Mouse (Mus musculus): ENCODE measurements around the gene Insr. TPM values are rescaled to one million over a fixed set of nuclear protein-coding genes. Genes with fewer than 3 reads are reported as not detected.

Gene Insr
- total RNA-seq, 2 experiments from 2014 or later, result 46.9 to 47.6 TPM

DNA sequence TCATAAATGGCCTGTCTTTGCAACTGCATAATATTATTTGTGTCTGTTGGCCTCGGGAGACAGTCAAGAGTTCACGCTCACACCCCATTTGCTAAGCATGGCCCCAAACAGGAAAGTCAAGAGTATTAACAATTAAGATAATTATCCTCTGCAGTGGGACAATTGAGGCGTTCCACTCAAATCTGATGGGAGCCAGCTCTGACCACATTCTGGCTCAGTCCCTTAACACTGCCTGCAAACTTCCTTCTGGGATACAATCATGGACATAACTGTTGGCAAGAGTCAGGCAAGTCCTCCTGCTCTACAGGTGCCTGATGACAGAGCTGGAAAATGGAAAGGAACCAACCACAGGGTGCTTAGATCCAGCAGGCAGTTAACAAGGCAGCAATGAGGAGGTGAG, 43.1 kb downstream of the Insr start:
- no peak for DNase-seq (ENCODE audit: low spot score in 2 of 2)

DNA sequence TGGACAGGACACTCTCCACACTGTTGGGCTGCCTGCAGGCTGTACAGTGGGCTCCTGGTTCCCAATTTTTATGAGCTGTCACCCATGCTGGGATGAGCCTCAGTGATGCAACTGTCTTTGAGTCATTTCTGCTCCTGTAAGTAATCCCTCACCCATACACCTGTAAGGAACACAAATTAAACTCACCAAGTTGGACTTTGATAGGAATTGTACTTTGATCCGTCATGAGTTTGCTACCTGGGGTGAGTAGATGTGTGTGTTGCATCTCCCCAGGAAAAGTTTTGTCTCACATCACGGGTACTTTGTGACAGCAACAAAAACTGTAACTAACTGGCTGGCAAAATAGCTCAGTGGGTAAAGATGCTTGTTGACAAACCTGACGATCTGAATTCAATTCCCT, 44.8 kb downstream of the Insr start:
- no peak for DNase-seq (ENCODE audit: low spot score in 2 of 2)

DNA sequence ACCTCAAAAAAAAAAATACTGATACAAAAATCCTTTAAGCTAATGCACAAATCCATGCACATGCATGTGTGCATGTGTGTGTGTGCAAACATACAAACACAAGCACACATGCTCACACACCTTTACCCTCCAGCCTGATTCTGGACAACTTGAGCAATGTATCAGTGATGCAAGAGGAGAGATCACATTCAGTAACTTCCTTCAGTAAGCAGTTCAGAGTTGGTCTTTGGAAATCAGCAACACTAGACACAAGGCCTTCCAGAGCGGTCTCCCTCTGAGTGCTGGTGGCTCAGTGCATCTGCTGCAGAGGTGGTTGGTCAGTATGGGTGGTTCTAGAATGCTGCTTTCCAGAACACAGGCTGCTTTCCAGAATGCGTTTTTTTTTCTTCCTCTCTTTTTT, 46.8 kb downstream of the Insr start:
- no peak for DNase-seq (ENCODE audit: low spot score in 2 of 2)

DNA sequence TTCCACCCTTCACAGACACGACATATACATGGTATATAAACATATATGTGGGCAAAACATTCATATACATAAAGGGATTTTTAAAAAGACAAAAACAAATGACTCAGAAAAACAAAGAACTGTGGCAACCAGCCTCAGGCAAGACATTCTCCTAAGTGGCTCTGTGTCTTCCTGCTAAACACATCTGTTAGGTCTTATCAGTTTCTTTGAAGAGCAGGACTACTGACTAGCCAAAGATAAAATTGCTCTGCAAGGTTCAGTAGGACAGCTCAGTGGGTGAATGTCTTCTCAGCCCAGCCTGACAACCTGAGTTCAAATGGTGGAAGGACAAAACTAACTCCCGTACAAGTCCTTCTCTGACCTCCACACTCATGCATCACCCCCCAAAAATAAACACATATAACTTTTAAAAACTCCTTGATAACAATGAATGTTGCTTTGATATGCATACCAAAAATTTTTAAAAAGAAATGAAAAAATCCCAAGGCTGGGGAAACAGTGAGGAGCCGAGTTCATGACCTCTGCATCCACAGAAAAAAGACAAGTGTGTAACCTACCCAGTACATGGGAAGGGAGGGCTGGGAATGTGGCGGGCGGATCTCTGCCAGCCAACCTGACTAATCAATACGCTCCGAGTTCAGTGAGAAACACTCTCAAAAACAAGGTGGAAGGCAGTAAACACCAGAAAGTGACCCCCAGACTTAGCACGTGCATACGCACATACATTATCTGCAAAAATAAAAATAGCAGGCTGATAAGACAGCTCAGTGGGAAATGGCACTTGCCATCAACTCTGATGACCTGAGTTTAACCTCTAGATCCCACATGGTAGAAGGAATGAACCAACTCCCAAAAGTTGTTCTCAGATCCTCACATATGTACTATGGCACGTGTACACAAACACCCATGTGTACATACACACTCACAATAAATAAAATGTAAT, 49.0 kb downstream of the Insr start:
- no peak for DNase-seq (ENCODE audit: low spot score in 2 of 2)

DNA sequence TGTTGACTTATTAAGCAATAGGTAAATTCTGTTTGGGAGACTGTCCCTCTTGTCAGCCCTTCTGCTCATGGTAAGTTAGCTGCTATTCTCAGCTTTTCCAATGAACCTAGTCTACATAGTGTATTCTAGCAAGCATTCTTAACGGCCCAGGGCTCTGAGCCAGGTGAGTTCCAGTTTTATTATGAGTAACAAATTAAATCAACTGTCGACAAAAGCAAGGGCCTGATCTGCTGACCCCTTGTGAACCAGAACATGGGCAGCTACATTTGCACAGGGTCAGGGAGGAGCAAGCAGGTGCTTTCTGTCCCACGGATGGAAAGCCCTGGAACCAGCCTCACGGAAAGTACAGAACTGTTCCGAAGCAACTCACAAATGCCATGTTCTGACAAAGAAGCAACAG, 52.0 kb downstream of the Insr start:
- DNase-seq (ENCODE audit: low spot score in 2 of 2), result no peak

DNA sequence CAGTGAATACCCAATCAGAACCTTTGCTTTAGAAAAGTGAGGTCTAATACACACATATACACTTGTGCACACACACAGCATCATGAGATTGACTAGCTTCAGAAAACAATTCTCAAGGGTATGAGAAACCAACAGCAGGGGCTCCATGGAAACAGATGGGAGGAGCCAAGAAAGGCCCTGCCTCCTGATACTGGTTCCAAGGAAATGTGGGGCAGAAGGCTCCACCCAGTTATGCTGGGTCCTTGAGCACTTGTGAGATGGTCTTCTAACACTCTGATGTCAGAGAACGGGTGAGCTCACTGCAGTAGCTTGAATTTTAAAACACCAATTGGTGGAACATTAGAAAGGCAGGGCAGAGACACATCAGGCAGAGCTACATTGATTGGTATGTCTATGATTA, 53.7 kb downstream of the Insr start:
- no peak for DNase-seq (ENCODE audit: low spot score in 2 of 2)

DNA sequence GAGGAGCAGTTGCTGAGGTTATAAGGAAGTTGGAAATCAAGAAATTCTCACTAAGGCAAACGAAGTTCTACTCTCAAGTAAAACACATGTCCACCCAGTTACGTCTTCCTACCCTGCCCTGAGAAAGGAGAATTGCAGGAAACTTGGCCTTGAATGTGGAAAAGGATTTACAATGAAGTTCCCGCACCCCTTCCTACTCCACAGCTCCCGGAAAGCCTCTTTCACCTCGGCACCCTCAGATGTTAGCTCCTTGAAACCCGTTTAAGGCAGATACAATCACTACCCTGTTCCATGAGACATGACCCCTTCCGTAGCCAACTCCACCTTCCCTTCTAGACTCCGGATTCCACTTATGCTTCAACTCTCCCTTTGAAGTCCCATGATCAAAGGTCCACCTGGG, 54.2 kb downstream of the Insr start:
- DNase-seq (ENCODE audit: low spot score in 2 of 2), result no peak

DNA sequence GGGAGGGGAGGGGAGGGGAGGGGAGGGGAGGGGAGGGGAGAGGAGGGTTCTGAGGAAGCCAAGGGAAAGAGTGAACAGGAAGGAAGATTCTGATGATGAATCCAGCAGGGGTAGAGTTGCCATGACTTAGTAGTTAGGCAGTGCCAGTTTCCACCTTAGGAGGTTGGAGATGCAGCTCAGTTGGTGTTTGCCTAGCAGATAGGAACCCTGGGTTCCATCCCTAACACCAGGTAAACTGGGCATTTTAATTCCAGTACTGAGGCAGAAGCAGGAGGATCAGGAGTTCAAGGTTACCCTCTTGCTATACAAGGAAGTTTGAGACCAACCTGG, 56.8 kb downstream of the Insr start:
- DNase-seq (ENCODE audit: low spot score in 2 of 2), result no peak

DNA sequence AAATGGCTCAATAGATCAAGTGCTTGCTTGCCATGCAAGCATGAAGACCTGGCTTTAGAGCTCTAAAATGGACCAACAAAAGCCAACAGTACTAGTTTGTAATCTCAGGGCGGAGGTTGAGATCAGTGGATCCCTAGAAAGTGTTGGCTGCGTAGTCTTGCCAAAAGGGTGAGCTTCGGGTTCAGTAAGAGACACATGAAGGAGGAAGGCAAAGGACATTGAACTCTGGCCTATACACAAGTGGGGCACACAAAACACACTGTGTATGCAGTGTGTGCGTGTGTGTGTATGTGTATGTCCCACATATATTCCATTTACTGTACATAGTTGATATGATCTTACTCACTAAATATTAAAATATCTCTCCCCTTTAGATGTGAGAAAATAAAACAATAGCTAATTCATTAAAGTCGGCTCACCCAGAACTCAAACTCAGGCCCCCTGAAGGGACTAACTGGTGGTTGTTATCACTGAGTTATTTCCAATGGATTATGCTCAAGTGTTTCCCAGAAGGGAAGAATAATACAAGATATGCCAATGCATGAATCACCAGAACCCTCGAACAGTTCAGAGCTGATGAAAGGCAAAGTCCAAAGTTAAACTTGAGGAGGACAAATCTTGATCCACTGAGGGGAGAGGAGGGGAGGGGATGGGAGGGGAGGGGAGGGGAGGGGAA, 57.3 kb downstream of the Insr start:
- no peak for DNase-seq (ENCODE audit: low spot score in 2 of 2)

DNA sequence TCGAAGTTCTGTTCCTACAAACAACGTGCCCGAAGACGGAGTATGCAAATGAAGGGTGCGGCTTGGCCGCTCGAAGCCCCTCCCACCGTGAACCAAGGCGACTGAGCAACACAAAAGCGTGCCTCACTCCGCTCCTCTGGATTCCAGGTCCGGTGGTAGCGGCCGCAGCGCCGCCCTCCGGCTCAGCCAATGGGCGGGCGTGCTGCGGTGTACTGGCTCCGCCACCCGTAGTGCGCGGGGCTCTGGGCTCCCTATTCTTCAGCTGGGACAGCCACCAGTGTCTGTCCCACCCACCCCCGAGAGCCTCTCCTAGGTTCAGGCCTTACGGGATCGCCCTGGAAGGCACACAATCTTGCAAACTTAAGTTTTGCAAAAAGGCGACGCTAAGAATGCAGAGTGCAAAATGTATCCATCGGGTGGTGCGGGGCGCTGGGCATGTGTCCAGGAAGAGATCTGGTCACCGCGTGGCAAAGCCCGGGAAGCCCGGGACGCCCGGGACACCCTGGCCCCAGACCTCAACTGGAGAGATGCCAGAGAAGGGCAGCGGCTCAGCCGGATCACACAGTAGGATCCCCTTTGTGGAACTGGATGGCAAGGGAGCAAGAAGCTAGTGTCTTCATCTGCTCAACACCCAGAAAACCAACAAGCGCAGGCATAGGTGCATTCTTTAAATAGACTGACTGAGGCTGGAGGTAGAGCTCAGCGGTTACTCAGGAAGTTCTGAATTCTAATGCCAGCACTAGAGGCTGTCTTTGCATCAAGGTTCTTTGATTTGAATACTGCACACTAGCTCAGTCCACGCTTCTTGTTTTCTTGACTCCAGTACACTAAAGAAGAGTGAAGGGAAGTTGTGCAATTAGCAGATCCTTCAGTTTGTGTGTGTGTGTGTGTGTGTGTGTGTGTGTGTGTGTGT, 58.1 kb downstream of the Insr start:
- DNase-seq (ENCODE audit: low spot score in 2 of 2), result peak; percentile 83 to 89

DNA sequence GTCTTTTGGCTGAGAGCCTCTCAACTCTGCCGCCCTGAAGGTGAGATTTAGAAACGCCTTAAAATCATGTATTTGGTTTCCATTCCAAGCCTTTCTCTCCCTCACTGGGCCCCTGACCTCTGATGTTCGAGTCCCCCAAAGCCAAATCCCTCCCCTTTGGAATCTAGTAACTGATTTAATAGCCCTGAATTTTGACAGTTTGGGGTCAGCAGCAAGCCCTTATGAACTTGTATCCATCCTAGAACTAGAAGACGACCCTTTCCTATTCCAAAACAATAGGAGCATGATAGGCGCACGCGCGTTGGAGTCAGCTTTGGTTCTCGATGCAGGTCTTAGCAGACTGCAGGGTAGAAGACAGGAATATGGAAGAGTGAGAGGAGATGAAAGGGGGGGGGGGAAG, 58.9 kb downstream of the Insr start:
- peak in 1 of 2 experiments; percentile 17 for DNase-seq (ENCODE audit: low spot score in 2 of 2)

DNA sequence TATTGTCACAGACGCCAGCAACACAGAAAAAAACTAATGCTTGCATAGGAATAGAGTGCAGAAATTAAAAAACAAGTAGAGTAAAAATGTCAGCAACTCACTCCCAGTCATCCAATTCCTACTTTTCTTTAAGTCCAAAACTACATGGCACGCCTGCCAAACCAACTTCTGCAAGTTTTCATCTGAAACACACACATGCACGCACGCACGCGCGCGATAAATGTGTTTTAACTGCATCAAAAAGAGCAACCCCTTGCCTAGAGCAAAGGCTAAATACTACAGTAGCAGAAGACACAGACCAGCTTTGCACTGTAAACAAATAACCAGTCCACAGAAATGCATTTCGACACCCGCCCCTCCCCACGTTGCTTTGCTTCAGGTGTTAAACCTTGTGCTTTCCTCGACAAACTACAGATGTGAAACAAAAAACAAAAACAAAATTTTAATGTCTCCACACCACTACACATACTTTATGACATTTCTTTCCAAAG, 59.5 kb downstream of the Insr start:
- DNase-seq (ENCODE audit: low spot score in 2 of 2), result no peak

DNA sequence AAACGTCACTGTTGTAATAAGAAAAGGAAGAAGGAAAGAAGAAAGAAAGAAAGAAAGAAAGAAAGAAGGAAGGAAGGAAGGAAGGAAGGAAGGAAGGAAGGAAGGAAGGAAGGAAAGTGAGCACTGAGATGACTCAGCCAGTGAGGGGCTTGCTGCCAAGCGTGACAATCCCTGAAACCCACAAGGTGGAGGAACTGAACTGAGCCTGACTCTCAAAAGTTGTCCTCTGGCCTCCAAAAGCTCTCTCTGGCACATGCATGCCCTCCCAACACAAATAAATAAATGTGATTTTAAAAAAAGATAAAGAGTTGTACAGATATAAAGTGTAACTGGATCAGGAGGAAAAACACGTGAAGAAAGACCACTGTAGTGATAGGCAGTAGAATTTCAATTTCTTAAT, 60.2 kb downstream of the Insr start:
- DNase-seq (ENCODE audit: low spot score in 2 of 2), result no peak

DNA sequence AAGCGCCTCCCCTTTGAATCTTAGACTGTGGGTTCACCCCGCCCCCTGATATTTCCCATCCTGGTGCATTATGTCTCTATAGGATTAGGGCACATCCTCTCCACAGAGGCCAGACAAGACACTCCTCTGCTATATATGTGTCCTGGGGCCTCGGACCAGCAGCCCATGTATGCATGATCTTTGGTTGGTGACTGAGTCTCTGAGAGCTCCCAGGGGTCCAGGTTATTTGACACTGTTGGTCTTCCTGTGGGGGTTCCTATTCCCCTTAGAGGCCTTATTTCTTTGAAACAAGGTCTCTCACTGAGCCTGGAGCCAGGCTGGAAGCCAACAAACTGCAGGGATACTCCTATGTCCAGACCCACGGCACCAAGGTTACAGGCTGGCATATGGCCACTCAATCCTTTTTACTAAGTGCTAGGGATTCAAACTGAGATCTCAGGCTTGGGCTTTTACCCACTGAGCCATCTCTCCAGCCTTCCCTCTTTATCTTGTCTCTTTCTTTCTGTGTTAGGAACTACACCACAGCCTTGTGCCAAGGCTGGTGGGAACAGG, 62.8 kb downstream of the Insr start:
- DNase-seq (ENCODE audit: low spot score in 2 of 2), result no peak

DNA sequence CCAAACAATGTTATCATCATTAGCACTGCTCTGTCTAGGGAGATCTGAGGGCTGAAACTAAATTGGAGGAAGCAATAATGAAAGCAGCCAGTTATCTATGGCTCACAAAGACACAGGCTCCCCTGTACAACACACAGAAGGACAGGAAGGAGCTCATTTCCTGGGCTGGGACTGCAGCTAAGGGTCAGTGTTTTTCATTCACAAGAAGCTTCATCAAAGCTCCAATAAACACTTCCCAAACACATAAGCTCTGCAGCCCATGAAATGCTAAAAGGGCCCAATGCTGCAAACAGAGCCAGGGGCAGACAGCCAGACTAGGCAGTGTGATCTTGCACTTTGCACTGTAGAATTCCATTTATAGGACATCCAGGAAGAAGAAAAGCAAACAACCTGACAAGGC, 63.9 kb downstream of the Insr start:
- no peak for DNase-seq (ENCODE audit: low spot score in 2 of 2)

DNA sequence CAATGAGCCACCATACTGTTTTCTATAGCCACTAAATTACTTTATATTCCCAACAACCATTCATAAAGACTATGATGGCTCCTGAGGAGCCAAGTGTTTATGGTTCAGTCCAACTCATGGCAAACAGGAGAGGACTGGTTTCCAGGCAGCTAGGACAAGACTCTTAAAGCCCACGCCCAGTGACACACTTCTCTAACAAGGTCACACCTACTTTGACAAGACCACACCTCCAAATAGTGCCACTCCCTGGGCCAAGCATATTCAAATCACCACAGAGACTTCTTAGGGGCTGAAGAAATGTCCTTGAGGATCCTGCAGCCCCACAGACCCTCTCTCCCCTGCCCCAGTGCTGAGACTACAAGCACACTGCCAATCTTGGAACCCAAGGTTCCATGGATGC, 64.8 kb downstream of the Insr start:
- no peak for DNase-seq (ENCODE audit: low spot score in 2 of 2)

DNA sequence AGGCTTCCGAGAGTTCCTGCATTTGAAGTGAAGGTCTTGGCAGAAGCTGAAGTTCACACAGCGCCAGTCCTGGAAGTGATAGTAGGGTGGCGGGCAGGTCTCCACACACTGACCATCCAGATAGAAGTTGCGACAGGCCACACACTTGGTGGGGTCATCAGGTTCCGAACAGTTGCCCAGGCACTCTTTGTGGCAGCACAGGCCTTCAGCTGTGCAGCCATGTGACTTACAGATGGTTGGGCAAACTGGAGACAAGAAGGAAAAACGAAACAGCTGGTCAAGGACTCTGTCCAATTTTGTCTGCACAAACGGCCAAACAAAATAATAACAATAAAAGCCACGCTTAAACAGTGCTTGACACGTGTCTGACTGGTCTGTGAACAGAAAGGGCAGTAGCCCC, 68.0 kb downstream of the Insr start:
- DNase-seq (ENCODE audit: low spot score in 2 of 2), result peak in 1 of 2 experiments; percentile 17

DNA sequence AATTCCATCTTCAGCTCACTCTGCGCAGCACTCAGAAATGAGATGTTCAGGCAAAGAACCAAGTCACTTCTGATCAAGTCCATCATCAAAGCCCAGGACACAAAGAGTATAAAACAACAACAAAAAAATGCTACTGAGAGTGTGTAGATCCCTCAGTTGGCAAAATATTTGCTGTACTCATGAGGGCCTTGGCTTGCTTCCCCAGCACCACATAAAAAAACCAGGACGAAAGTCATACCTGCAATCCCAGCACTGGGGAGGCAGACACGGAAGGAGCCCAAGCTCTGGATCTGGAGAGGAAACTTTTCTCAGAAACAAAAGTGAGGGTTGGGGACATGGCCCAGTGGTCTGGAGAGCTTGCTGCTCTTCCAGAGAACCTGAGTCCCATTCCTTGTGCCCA, 69.5 kb downstream of the Insr start:
- DNase-seq (ENCODE audit: low spot score in 2 of 2), result no peak

DNA sequence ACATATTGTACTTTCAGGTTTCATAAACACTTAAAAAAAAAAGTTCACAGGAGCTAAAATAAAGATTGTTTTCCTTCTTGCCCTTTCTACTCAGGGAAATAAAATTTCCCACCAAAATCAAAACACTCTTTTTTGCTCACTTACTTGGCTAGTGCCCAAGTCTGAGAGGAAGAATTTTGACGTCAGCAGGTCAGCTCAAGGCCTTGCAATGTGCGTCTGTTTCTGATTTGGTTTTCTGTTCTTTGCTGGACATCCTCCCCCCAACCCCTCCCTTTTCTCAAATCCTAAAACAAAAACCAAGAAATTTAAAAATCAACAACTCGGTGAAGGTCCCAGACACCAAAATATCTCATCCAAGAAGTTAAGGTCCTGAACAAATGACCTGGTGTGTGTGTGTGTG, 70.1 kb downstream of the Insr start:
- DNase-seq (ENCODE audit: low spot score in 2 of 2), result no peak

DNA sequence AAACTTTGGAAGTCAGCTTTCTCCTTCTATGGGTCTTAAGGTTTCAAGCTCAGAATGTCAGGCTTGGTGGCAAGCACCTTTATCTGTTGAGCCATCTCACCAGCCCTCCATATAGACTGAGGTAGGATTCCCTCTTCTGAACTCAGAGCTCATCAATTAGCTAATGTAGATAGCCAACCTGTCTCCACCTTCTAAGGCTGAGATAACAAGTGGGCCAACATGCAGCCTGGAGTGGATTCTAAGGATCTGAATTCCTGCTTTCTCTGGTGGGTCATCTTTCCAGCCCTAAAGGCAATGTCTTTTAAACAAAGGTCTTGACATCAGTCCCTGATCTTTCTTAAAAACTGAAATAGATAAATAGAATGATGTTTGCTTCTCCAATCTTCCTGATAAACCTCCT, 70.7 kb downstream of the Insr start:
- no peak for DNase-seq (ENCODE audit: low spot score in 2 of 2)

DNA sequence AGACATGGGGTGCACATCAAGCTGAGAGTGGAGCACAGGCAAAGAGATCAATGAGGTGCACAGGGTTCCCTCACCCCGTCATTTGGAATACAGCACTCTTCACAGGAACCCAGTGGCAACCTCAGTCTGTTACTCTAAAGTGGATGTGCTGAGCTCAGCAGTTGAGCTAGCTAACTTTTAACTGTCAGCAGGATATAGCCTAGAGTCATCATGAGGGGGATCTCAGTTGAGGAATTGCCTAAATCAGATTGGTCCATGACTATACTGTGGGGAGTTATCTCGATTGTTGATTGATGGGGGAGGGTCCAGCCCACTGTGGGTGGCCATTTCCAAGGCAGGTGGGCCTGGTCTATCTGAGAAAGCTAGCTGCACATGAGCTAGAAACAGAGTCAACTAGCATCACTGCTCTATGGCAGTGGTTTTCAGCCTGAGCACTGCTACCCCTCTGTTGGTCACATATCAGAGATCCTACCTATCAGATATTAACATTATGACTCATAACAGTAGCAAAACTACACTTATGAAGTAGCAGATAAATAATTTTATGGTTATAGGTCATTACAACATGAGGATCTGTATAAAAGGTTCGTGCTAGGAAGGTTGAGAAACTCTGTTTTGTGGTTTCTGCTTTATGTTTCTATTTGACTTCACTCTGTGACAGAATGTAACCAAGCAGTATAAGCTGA, 74.5 kb downstream of the Insr start:
- DNase-seq (ENCODE audit: low spot score in 2 of 2), result no peak

All from layer of hippocampus, adult 18-20 months (tissue).